Mouse (Mus musculus) mature B cell (primary cell): ENCODE measurements around the gene Gpx1.

Experiments
- in situ Hi-C: fragments of 300-500 bp; cut with MboI; formaldehyde crosslinking; loops from 2 replicates; pipeline ENCODE4 v1.14.3; 2019

Gpx1 gene

DNA sequence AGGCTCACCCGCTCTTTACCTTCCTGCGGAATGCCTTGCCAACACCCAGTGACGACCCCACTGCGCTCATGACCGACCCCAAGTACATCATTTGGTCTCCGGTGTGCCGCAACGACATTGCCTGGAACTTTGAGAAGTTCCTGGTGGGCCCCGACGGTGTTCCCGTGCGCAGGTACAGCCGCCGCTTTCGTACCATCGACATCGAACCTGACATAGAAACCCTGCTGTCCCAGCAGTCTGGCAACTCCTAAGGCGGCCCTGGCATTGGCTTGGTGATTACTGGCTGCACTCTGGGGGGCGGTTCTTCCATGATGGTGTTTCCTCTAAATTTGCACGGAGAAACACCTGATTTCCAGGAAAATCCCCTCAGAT is 1.2 kb downstream of the Gpx1 start:
- in situ Hi-C loops: no loop called here

DNA sequence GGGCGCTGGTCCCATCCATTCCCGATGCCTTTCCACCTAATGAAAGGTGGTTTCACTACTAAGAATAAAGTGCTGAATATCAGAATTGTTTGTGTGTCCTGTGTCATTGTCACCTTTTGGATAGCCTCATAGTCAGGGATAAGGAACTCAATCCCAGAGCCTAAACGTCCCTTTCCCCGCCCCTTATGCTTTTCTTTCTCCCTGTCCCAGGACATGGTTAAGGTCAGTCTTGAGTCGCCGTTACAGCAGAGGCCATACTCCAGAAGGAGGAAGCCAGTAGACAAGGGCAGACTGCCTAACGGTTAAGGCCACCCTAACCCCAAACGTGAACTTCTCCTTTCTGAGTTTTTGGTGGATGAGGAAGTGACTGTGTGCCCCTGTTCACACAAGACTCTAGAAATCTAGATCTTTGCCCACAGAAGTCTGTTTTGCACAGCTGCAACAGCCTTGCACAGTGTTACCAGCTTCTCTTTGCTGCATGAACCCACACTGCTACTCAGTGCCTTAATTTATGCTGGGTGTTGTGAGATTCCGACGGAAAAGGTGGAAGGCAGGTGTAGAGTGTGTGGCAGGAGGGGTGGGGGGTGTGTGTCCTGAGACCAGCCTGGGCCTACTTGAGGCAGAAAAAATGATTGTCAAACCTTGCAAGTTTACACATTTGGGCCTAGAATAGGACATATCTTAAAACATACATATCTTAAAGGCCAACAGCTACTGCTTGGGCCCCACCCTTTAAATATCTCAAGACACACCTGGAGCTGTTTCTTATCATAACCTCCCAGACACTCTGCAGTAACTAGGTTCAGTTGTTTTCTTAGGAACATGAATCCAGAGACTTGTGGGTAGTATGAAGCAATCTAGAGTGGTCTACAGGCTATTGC is 1.8 kb downstream of the Gpx1 start:
- in situ Hi-C loops: no loop called here

DNA sequence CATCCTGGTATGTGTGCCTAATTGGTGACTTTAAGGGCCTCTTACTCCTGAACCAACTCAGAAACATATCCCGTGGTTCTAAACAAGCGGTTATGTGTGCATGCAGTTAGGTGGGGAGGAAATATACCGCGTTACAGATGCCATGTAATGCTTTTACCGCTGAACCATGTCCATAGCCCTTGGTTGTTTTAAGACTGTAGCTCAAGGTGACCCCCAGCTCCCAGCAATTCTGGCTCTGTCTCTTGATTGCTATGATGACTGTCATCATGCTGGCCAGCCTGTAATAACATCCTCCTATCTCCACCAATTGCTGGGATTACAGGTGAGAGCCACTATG is 2.4 kb downstream of the Gpx1 start:
- in situ Hi-C loops: no loop called here

DNA sequence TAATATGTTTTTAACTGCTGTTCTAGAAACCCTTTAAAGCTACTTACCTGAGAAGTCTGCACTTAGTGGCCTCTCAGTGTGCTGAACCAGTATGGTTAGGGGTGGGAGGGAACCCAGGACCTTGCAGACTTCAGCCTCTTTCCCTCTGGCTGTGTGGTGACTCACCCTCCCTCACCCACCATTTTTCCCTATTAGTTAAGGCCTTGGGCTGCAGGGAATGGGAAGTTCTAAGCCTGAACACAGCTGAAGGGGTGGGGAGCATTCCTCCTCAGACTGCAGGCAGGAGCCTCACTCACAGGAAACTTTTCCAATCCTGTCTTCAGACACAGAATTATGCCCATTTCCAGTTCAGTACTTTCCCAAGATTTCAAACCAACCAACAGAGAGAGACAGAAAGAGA is 3.1 kb downstream of the Gpx1 start:
- in situ Hi-C loops: no loop called here

DNA sequence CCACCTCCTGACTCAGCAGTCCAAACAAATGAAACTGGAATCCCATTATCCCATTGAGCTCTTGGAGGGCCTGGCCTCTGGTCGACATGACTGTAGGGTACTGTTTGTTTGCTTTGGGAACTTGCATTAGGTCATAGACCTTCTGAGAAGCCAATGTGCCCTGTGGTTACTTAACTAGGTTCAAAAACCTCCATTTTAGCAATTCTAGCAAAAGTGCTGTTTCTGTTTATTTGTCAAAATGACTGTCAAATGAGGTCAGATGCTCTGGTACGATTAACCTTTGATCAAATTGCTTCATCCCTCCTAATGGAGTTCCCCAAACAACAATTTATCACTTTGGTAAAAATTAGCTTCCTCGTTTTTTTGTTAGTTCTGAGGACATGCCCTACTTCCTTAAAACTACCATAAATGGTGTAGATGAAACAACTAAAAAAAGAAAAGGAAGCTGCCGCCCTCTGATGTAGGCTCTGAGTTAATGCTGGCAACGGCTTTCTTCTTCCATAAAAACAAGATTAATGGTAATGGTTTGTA is 3.7 kb downstream of the Gpx1 start:
- in situ Hi-C loops: no loop called here

DNA sequence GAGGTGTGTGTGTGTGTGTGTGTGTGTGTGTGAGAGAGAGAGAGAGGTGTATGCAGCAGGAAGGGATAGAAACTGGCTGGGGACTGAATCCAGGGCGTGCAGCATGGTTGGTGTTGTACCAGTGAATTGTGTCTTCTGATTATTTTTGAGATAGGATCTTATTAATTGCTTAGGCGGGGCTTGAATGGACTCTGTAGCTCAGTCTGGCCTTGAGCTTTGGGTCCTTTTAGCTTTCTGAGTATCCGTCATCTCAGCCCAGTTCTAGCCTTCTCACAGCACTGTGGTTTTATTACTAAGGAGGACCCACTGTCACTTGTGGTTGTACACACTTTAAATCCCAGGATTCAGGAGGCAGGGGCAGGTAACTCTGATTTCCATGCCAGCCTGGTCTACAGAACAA is 4.6 kb downstream of the Gpx1 start:
- in situ Hi-C loops: no loop called here

DNA sequence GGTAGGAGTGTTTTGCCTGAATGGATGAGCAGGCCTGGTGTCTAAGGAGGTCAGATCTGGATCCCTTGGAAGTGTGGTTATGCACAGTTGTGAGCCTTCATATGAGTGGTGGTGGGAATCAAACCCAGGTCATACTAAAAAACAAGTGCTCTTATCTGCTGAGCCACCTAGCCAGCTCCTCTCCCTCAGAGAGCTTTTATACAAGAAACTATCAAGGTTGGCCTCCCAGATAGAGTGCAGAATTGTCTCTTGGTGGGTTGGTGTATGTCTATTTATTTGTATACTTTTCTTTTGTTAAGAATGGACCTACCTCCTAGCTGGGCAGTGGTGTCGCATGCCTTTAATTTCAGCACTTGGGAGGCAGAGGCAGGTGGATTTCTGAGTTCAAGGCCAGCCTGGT is 5.1 kb downstream of the Gpx1 start:
- in situ Hi-C loops: no loop called here

DNA sequence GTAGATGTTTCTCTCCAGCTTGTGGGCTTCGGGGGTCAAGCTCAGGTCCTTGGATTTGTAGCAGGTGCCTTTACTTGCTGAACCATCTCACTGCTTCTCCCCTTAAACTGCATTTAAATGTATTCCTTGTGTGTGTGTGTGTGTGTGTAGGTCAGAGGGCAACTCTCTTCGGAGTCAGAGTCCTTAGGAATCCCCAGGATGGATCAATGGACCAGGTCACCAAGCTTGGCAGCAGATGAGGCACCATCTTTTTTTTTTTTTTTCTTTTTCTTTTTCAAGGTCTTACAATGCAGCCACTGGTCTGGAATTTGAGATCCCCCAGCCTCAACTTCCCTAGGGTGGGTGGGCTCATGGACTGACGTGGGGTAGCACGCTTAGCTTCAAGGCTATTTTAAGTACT is 5.8 kb downstream of the Gpx1 start:
- in situ Hi-C loops: no loop called here

DNA sequence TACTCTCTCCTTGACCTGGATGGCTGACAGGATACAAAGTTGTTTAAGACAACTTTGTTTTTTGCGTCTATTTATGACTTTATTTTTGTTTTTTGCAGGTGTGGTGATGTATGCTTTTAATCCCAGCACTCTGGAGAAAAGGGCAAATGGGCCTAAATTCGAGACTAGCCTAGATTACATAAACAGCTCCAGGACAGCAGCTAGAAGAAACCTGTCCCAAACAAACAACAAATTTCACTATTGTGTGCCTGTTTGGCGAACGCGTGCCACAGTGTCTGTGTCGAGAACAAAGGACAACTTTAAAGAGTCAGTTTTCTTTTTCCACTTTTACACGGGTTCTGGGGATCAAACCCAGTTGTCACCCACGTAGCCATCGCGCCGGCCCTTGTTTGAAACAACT is 8.3 kb downstream of the Gpx1 start:
- in situ Hi-C loops: loop anchor here (5.0 kb wide), 1 partner anchor 40 kb away; the partner anchor contains the start of genes Rhoa and Tcta

DNA sequence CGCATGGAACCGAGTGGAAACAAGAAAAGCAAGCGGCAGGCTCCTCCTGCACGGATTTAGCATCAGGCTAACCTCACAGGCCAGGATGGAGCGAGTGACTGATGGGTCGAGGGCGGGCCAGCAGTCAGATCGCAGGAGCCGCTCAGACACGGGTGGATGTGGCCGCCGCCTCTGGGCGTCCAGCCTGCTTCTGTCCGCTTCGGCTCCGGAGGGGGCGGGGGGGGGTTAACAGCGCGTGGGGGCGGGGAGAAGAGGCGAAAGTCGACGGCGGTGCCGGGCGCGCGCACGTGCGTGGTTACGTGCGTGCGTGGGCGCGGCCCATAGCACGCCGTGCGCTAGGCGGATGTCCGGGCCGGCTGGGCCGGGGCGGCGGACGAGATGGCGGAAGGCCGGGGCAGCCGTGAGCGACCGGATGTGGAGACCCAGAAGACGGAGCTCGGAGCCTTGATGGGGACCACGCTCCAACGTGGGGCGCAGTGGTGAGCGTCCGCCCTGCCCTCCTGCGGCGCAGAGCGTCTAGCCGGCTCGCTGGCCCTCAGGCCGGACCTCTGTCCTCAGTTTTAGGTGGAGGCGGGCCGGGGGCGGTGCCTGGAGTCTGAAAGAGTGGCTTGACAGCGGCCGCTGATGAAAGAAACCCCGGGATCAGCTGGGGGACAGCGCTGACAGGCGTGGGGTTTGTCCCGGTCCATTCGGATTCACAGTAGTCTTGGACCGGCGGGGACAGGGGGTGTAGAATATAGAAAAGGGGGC is 9.0 kb downstream of the Gpx1 start, which contains the start of gene Usp4:
Usp4 (plus strand) TSS at position 314 of the 750 bp plus-strand sequence.
- in situ Hi-C loops: loop anchor here (5.0 kb wide), 1 partner anchor 40 kb away; the partner anchor contains the start of genes Rhoa and Tcta

DNA sequence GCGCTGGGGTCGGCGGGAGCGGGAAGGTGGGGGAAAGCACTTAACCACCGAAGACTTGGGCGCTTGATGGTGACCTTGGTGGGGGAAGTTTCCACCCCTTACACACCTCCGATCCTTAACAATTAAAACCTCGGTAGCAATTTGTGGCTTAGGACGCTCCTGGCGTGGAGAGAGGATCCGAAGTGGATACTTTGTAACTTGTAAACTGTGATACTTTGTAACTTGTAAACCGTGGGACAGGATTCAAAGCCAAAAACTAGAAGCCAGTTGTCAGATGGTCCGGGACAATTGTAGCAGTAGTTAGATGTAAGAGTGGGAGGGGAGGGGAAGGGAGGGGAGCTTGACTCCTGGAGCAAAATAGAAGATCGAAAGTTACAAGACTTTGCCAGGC is 9.6 kb downstream of the Gpx1 start:
- in situ Hi-C loops: loop anchor here (5.0 kb wide), 1 partner anchor 41 kb away; the partner anchor contains the start of genes Rhoa and Tcta

DNA sequence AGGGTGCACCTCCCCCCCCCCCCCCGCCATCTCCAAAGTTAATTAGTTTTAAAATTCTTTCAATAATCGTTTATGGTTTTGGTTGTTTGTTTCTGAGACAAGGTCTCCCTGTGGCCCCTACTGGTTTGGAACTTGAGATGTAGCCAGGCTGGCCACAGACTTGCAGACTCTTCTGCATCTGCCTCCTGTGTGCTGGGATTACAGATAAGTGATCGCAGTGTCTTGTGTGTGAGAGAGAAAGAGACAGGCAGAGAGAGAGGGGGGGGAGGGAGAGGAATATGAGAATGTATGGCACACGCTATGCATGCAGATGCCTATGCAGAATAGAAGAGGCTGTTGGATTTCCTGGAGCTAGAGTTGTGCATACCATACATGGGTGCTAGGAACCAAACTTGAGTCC is 11.0 kb downstream of the Gpx1 start:
- in situ Hi-C loops: loop anchor here (5.0 kb wide), 1 partner anchor 42 kb away; the partner anchor contains the start of genes Rhoa and Tcta

DNA sequence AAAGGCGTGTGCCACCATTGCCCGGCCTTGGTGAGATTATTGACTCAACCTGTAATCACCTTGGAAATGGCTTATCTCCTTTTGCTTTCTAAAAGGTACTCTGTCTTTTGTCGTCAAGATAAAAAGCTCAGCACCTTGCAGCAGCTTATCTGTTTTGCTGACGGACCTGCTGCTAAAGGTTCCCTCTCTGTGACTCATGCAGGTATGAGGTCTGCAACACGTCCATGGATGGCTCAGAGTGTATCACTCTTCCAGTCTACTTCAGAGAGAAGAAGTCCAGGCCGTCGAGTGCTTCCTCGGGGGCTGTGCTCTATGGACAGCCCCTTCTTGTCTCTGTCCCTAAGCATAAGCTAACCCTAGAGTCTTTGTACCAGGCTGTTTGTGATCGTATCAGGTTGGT is 39.5 kb downstream of the Gpx1 start:
- in situ Hi-C loops: no loop called here

DNA sequence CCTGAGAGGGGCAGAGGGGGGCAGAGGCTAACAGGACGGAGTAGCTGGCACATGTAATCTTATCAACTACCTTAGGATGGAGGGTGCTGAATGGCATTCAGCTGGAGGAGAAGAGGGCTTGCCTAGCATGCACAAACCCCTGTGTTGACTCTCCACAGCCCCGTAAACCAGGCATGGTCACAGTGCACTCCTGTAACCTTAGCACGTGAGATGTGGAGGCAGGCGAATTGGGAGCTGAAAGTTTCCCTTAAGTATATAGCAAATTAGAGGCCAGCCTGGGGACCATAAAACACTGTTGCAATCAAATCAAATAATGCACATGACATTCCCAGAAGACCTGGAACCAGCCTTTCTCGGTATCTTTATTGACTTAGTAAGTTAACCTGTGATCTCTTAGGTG is 40.0 kb downstream of the Gpx1 start:
- in situ Hi-C loops: no loop called here

DNA sequence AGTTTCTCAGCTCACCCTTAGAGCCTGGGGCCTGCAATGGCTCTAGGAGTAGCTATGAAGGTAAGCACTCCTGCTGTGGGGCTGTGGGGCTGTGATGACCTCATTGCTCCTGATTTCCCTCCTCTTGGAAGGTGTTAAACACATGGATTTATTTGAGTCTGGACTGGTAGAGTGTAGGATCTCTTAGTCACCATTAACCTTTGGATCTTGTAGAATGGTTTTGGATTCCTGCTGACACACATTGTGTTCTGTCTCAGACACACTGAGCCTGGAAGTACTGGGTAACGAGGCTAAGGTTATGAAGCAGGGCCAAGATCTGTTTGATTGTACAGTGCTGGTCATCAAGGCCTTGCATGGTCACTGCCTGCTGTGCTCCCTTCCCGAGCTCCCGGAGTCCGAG is 40.6 kb downstream of the Gpx1 start:
- in situ Hi-C loops: no loop called here

DNA sequence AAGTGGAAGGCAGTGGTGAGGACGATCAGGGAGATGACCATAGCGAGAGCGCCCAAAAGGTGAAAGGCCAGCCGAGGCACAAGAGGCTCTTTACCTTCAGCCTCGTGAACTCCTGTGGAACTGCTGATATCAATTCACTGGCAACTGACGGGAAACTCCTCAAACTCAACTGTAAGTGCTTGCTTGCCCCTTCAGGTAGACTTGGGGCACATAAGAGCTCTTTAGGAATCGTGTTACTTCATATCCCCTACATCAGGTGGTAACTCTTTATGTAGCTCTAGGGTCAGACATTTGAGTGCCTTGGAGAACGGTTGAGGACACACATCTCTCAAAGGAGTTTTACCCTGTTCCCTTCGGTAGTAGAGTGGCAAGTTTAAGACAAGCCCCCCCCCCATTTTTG is 42.7 kb downstream of the Gpx1 start:
- in situ Hi-C loops: no loop called here

DNA sequence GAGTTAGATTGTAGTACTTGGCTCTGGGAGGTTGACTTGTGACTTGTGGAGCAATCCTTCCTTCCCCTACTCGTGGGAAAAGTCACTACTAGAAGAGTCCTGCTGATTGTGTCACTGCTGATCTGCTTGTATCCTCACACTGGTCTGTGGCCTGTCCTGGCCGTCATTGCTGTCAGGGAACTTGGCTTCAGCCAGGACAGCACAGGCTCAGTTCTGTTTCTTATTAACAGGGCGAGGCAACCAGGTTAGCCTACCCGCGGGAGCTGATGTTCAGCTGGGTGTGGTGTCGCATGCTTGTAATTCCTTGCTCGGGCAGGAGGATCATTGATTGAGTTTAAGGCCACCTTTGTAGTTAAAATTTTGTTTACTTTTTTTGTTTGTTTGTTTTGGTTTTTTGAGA is 46.3 kb downstream of the Gpx1 start:
- in situ Hi-C loops: no loop called here

DNA sequence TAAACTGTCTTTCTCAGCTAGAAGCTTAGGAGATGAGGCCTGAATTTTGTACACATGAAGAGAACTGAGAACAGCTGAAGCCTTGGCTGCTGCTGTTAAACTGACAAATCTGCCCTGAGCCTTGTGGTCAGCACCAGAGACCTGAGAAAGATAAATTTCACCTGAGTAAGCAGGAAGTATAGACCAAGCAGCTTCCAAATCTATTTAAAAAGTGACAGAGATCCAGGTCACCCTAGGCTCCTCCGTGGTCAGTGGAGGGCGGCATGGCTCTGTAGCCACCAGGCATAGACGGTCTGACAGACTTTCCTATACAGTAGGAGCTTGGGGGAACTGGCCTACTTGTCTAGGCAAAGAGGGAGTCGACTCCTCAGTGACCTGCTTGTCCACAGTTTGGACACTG is 48.1 kb downstream of the Gpx1 start:
- in situ Hi-C loops: no loop called here

DNA sequence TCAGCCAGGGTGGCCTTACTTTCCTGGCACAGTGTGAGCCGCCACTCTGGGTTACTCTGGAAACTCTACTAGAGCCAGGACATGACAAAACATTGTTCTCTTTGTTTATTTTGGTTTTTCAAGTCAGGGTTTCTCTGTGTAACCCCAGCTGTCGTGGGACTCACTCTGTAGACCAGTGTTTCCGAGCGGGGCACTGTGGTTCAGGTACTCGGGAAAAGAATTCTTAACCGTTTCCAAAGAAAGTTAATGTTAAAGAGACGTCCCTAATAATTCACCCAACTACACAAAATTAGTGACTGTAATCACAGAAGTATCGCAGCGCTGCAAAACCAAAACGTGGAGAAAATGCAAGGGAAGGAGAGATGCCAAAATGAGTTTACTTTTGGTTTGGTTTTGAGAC is 49.9 kb downstream of the Gpx1 start:
- in situ Hi-C loops: no loop called here

DNA sequence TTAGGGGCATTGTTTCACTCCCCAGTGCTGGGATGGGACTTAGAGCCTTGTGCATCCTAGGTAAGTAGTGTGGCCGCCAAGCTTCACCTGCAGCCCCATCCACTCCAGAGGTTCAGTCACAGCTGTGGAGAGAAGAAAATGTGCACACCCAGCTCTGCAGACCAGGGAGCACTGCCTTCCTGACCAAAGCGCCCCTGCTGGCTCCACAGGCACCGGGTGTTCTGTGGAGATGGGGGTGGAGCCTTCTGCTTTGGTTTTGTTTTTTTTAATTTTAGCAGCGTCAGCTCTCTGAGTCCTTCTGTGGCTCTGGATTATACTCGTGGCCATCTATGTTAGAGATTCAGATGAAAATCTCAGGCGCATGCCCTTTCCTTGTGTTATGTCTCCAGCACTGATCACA is 50.5 kb downstream of the Gpx1 start:
- in situ Hi-C loops: no loop called here
